Mouse (Mus musculus): ENCODE results near the gene Sptbn1.

DNA sequence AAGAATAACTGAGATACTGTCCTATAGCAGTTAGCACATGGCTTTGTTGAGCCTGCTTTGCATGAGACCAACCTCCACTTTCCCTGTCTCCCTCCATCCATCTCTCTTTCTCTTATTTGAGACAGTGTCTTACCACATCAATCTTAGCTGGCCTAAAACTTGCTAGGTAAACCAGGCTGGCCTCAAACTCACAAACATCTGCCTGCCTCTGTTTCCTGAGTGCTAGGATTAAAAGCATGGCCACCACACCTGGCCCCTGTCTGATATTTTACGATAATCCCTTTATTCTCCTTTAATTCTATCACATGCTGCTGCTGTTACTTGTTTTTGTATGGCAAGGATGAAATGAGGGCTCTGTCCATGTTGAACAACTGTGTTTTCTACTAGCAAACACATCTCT, 49.6 kb downstream of the Sptbn1 start:
- TF ChIP-seq CTCF (IDR thresholded peaks at IDR 0.05; ENCODE audit: extremely low read depth, insufficient read depth, insufficient read length, insufficient replicate concordance) (no peak), POLR2A (IDR thresholded peaks at IDR 0.05; ENCODE audit: low read depth, low read length) (no peak)

Data from spleen, adult 2 months (tissue).